Mouse (Mus musculus) cortical plate, adult 2 months (tissue): ENCODE results near the gene Senp8. TPM values are rescaled to one million over a fixed set of nuclear protein-coding genes. Genes with fewer than 3 reads are reported as not detected.

ENCODE experiments used
- H3K27ac ChIP-seq: fragments of 200-500 bp; 2 replicates; pipeline ENCODE4 v1.5.1; 2012; ENCODE audit warnings: low read length, control low read depth, inconsistent platforms; ENCODE audit not compliant: insufficient read depth
- H3K4me1 ChIP-seq: fragments of 200-500 bp; 2 replicates; pipeline ENCODE4 v1.6.1; 2011; ENCODE audit warnings: low read length; ENCODE audit not compliant: control insufficient read depth, insufficient read depth
- H3K4me3 ChIP-seq: fragments of 200-500 bp; 2 replicates; pipeline ENCODE4 v1.5.1; 2011; ENCODE audit warnings: mild to moderate bottlenecking, low read length, control low read depth; ENCODE audit not compliant: insufficient read depth
- CTCF ChIP-seq: fragments of 200-500 bp; IDR thresholded peaks from 2 replicates; pipeline ENCODE4 v1.5.1; 2011; ENCODE audit warnings: mild to moderate bottlenecking, control low read depth, low read length; ENCODE audit not compliant: insufficient read depth; ENCODE audit errors: extremely low read depth
- POLR2A ChIP-seq: fragments of 200-500 bp; IDR thresholded peaks from 2 replicates; pipeline ENCODE4 v1.6.1; 2011; ENCODE audit warnings: mild to moderate bottlenecking, low read length, control low read depth; ENCODE audit not compliant: insufficient read depth; ENCODE audit errors: extremely low read depth
- polyA plus RNA-seq: library from polyadenylated mRNA; depleted of rRNA; stranded (reverse); fragments of >200 nt; gene quantifications from 2 replicates; pipeline ENCODE4 v1.2.3, GENCODE M21; 2012

Gene Senp8
- polyA plus RNA-seq, 1 experiment = 6.3 TPM

- peaks cover under 1% of the 10 kb centered on the region; the same call in 1 of the 2 replicates for H3K4me1 ChIP-seq
- no peak overlapping the region for H3K4me3 ChIP-seq
- TF ChIP-seq CTCF (no peak), POLR2A (no peak)
- no peak overlapping the region for H3K27ac ChIP-seq
Observed at GRCm38 (mm10) chr9:59718237-59718636, 32.3 kb downstream of the Senp8 start.

- Histone ChIP-seq H3K4me3 (no peak overlapping the region), H3K4me1 (no peaks in the 10 kb centered on the region), H3K27ac (no peak overlapping the region)
- TF ChIP-seq POLR2A = no peak
- TF ChIP-seq CTCF = no peak
Observed at GRCm38 (mm10) chr9:59716275-59716898, 34.1 kb downstream of the Senp8 start.

- Histone ChIP-seq H3K4me1 (no peaks in the 10 kb centered on the region), H3K4me3 (no peak overlapping the region), H3K27ac (no peak overlapping the region)
- TF ChIP-seq POLR2A = no peak
- TF ChIP-seq CTCF = no peak
Observed at GRCm38 (mm10) chr9:59709225-59709624, 41.3 kb downstream of the Senp8 start.

GRCm38 (mm10) chr9:59706850-59707825 is 43.4 kb downstream of the Senp8 start:
- Histone ChIP-seq H3K4me3 (no peak overlapping the region), H3K27ac (no peak overlapping the region), H3K4me1 (no peaks in the 10 kb centered on the region)
- no peak for TF ChIP-seq CTCF
- TF ChIP-seq POLR2A = no peak

GRCm38 (mm10) chr9:59703099-59703498 is 47.4 kb downstream of the Senp8 start:
- no peaks in the 10 kb centered on the region for H3K4me1 ChIP-seq
- no peak overlapping the region for H3K4me3 ChIP-seq
- TF ChIP-seq POLR2A = no peak
- TF ChIP-seq CTCF = no peak
- no peak overlapping the region for H3K27ac ChIP-seq

GRCm38 (mm10) chr9:59701094-59701493 is 49.4 kb downstream of the Senp8 start:
- Histone ChIP-seq H3K4me3 (no peak overlapping the region), H3K27ac (no peak overlapping the region), H3K4me1 (no peaks in the 10 kb centered on the region)
- no peak for TF ChIP-seq CTCF
- no peak for TF ChIP-seq POLR2A

GRCm38 (mm10) chr9:59696381-59696780 is 54.1 kb downstream of the Senp8 start:
- H3K4me3 ChIP-seq = no peak overlapping the region
- no peaks in the 10 kb centered on the region; the same call in 1 of the 2 replicates for H3K4me1 ChIP-seq
- TF ChIP-seq POLR2A (no peak), CTCF (no peak)
- no peak overlapping the region for H3K27ac ChIP-seq

- H3K27ac ChIP-seq = no peak overlapping the region
- no peaks in the 10 kb centered on the region; the same call in 1 of the 2 replicates for H3K4me1 ChIP-seq
- H3K4me3 ChIP-seq = no peak overlapping the region
- TF ChIP-seq CTCF (no peak), POLR2A (no peak)
Observed at GRCm38 (mm10) chr9:59695451-59695813, 55.1 kb downstream of the Senp8 start.

GRCm38 (mm10) chr9:59694571-59695450 is 55.7 kb downstream of the Senp8 start:
- Histone ChIP-seq H3K4me3 (no peak overlapping the region), H3K27ac (no peak overlapping the region), H3K4me1 (no peaks in the 10 kb centered on the region; the same call in 1 of the 2 replicates)
- TF ChIP-seq POLR2A (no peak), CTCF (no peak)
